Mouse (Mus musculus) macrophage (primary cell): ENCODE results near the gene Tmc3. TPM values are rescaled to one million over a fixed set of nuclear protein-coding genes. Genes with fewer than 3 reads are reported as not detected.

Experiments used
- H3K27ac ChIP-seq: fragments of 350-480 bp; formaldehyde crosslinking; 2 replicates; pipeline ENCODE4 v1.9.0; 2021
- H3K36me3 ChIP-seq: fragments of 350-480 bp; formaldehyde crosslinking; 2 replicates; pipeline ENCODE4 v1.9.0; 2021; ENCODE audit errors: inconsistent target
- H3K4me3 ChIP-seq: fragments of 350-480 bp; formaldehyde crosslinking; 2 replicates; pipeline ENCODE4 v1.9.0; 2021; ENCODE audit errors: inconsistent target
- H3K79me2 ChIP-seq: fragments of 350-480 bp; formaldehyde crosslinking; 2 replicates; pipeline ENCODE4 v1.9.0; 2021; ENCODE audit errors: inconsistent target
- WGBS: methylation state at CpG from one replicate; pipeline ENCODE4 v1.1.7; 2026; ENCODE audit warnings: inconsistent platforms; ENCODE audit not compliant: missing documents; 5-methylcytosine and 5-hydroxymethylcytosine counted together
- polyA plus RNA-seq: library from polyadenylated mRNA; stranded (reverse); fragments of 250-400 nt; gene quantifications from 3 replicates; pipeline ENCODE4 v1.2.4, GENCODE M21; 2018; ENCODE audit warnings: inconsistent platforms

Tmc3 gene
- polyA plus RNA-seq, 1 experiment from 2014 or later = not detected

GRCm38 (mm10) chr7:83659159-83660065 lies 74.7 kb downstream of the Tmc3 start:
- Histone ChIP-seq H3K4me3 (no peak overlapping the region), H3K27ac (peak overlapping the region; percentile 77), H3K36me3 (no peaks in the 10 kb centered on the region), H3K79me2 (peaks cover 8% of the 10 kb centered on the region; the same call in 1 of the 2 replicates)
- WGBS = 22% methylated on average over 9 of the region's 9 CpGs

GRCm38 (mm10) chr7:83660273-83660691 lies 75.6 kb downstream of the Tmc3 start:
- Histone ChIP-seq H3K36me3 (no peaks in the 10 kb centered on the region), H3K27ac (peak overlapping the region; percentile 77), H3K4me3 (no peak overlapping the region), H3K79me2 (no peaks in the 10 kb centered on the region)
- 75% methylated on average over 11 of the region's 11 CpGs for WGBS

- Histone ChIP-seq H3K4me3 (no peak overlapping the region), H3K79me2 (no peaks in the 10 kb centered on the region), H3K36me3 (no peaks in the 10 kb centered on the region), H3K27ac (no peak overlapping the region)
- WGBS = 79% methylated on average over 10 of the region's 10 CpGs
Observed at GRCm38 (mm10) chr7:83661031-83661430, 76.3 kb downstream of the Tmc3 start.

GRCm38 (mm10) chr7:83661763-83662162 lies 77.0 kb downstream of the Tmc3 start:
- WGBS = 82% methylated on average over 3 of the region's 3 CpGs
- Histone ChIP-seq H3K79me2 (no peaks in the 10 kb centered on the region), H3K4me3 (no peak overlapping the region), H3K36me3 (no peaks in the 10 kb centered on the region), H3K27ac (no peak overlapping the region)

GRCm38 (mm10) chr7:83662711-83663375 lies 78.1 kb downstream of the Tmc3 start:
- no peaks in the 10 kb centered on the region for H3K36me3 ChIP-seq
- no peak overlapping the region for H3K27ac ChIP-seq
- WGBS = 89% methylated on average over 6 of the region's 6 CpGs
- H3K4me3 ChIP-seq = no peak overlapping the region
- no peaks in the 10 kb centered on the region for H3K79me2 ChIP-seq

GRCm38 (mm10) chr7:83666087-83666595 lies 81.4 kb downstream of the Tmc3 start:
- no peak overlapping the region for H3K27ac ChIP-seq
- no peaks in the 10 kb centered on the region for H3K79me2 ChIP-seq
- 100% methylated on average over 4 of the region's 4 CpGs for WGBS
- no peaks in the 10 kb centered on the region for H3K36me3 ChIP-seq
- no peak overlapping the region for H3K4me3 ChIP-seq

- 73% methylated on average over 5 of the region's 5 CpGs for WGBS
- Histone ChIP-seq H3K79me2 (no peaks in the 10 kb centered on the region), H3K4me3 (no peak overlapping the region), H3K27ac (no peak overlapping the region), H3K36me3 (no peaks in the 10 kb centered on the region)
Observed at GRCm38 (mm10) chr7:83667936-83668645, 83.4 kb downstream of the Tmc3 start.

- Histone ChIP-seq H3K79me2 (no peaks in the 10 kb centered on the region), H3K36me3 (no peaks in the 10 kb centered on the region), H3K4me3 (no peak overlapping the region), H3K27ac (no peak overlapping the region)
- 44% methylated on average over 1 of the region's 1 CpGs for WGBS
Observed at GRCm38 (mm10) chr7:83668724-83669123, 84.0 kb downstream of the Tmc3 start.

- no peak overlapping the region for H3K27ac ChIP-seq
- H3K79me2 ChIP-seq = no peaks in the 10 kb centered on the region
- WGBS = 92% methylated on average over 6 of the region's 6 CpGs
- H3K36me3 ChIP-seq = no peaks in the 10 kb centered on the region
- no peak overlapping the region for H3K4me3 ChIP-seq
Observed at GRCm38 (mm10) chr7:83671573-83671972, 86.8 kb downstream of the Tmc3 start.

Other genes with a start within 250 kb of the Tmc3 start
- 28.1 to 48.0 TPM (median 29.5 TPM) in 3 replicates for gene Stard5, start 47.0 kb downstream of the Tmc3 start, polyA plus RNA-seq
- 5.7 to 25.3 TPM (median 16.3 TPM) in 3 replicates for gene Il16, start 160.8 kb downstream of the Tmc3 start, polyA plus RNA-seq
- gene Cfap161, start 210.0 kb downstream of the Tmc3 start, polyA plus RNA-seq = 0.33 to 1.3 TPM (median 0.84 TPM) in 3 replicates